Mouse (Mus musculus) erythroblast, embryonic 14.5 days (primary cell): ENCODE data around the gene Taf1d. TPM values are rescaled to one million over a fixed set of nuclear protein-coding genes. Genes with fewer than 3 reads are reported as not detected.
A peak's percentile ranks its signal among the peaks of the same experiment; 100 is the strongest.

ENCODE experiments used
- H3K27me3 ChIP-seq: 2 replicates; pipeline ENCODE4 v1.6.1; 2012; ENCODE audit warnings: inconsistent platforms; ENCODE audit not compliant: control insufficient read depth
- H3K36me3 ChIP-seq: 2 replicates; pipeline ENCODE4 v1.6.1; 2012; ENCODE audit warnings: mild to moderate bottlenecking, inconsistent platforms; ENCODE audit not compliant: control insufficient read depth
- H3K4me1 ChIP-seq: 2 replicates; pipeline ENCODE4 v1.6.1; 2012; ENCODE audit warnings: inconsistent platforms; ENCODE audit not compliant: control insufficient read depth
- H3K4me3 ChIP-seq: replicated peaks from 2 replicates; pipeline ENCODE3; 2012; ENCODE audit warnings: moderate library complexity, mild to moderate bottlenecking, inconsistent platforms
- H3K9me3 ChIP-seq: 2 replicates; pipeline ENCODE4 v1.6.1; 2012; ENCODE audit warnings: low read length, inconsistent platforms, mixed read lengths; ENCODE audit not compliant: control insufficient read depth
- GATA1 ChIP-seq: IDR thresholded peaks from 2 replicates; pipeline ENCODE4 v1.6.1; 2012; ENCODE audit warnings: low read length, inconsistent platforms, mixed read lengths
- TAL1 ChIP-seq: IDR thresholded peaks from 3 replicates; pipeline ENCODE4 v1.6.1; 2012; ENCODE audit warnings: low read length, inconsistent platforms, mixed read lengths
- polyA plus RNA-seq: library from polyadenylated mRNA; stranded (reverse); fragments of >175 nt; gene quantifications from 2 replicates; pipeline ENCODE4 v1.2.3, GENCODE M21; 2012

Gene Taf1d
- polyA plus RNA-seq, 1 experiment = 0.96 TPM

GRCm38 (mm10) chr9:15317223-15318169 lies 11.5 kb downstream of the Taf1d start:
- no peak for TF ChIP-seq GATA1
- no peak for TF ChIP-seq TAL1
- H3K27me3 ChIP-seq = no peaks in the 10 kb centered on the region
- no peaks in the 10 kb centered on the region for H3K9me3 ChIP-seq
- H3K4me3 ChIP-seq = no peak overlapping the region
- H3K4me1 ChIP-seq = no peaks in the 10 kb centered on the region
- H3K36me3 ChIP-seq = peaks cover 95% of the 10 kb centered on the region

- no peaks in the 10 kb centered on the region for H3K4me1 ChIP-seq
- no peaks in the 10 kb centered on the region for H3K9me3 ChIP-seq
- H3K4me3 ChIP-seq = no peak overlapping the region
- peaks cover 95% of the 10 kb centered on the region for H3K36me3 ChIP-seq
- no peaks in the 10 kb centered on the region for H3K27me3 ChIP-seq
- no peak for TF ChIP-seq GATA1
- no peak for TF ChIP-seq TAL1
Measured at GRCm38 (mm10) chr9:15318170-15318742, 12.2 kb downstream of the Taf1d start.

GRCm38 (mm10) chr9:15337776-15338175 lies 31.8 kb downstream of the Taf1d start:
- Histone ChIP-seq H3K36me3 (peaks cover 96% of the 10 kb centered on the region), H3K4me3 (no peak overlapping the region), H3K27me3 (no peaks in the 10 kb centered on the region), H3K9me3 (no peaks in the 10 kb centered on the region), H3K4me1 (no peaks in the 10 kb centered on the region)
- TF ChIP-seq GATA1 = no peak
- no peak for TF ChIP-seq TAL1

GRCm38 (mm10) chr9:15349925-15350324 lies 43.9 kb downstream of the Taf1d start:
- Histone ChIP-seq H3K27me3 (no peaks in the 10 kb centered on the region), H3K4me1 (no peaks in the 10 kb centered on the region; the same call in 1 of the 2 replicates), H3K9me3 (no peaks in the 10 kb centered on the region), H3K36me3 (peaks cover 95% of the 10 kb centered on the region), H3K4me3 (no peak overlapping the region)
- TF ChIP-seq GATA1 = no peak
- TF ChIP-seq TAL1 = no peak

DNA sequence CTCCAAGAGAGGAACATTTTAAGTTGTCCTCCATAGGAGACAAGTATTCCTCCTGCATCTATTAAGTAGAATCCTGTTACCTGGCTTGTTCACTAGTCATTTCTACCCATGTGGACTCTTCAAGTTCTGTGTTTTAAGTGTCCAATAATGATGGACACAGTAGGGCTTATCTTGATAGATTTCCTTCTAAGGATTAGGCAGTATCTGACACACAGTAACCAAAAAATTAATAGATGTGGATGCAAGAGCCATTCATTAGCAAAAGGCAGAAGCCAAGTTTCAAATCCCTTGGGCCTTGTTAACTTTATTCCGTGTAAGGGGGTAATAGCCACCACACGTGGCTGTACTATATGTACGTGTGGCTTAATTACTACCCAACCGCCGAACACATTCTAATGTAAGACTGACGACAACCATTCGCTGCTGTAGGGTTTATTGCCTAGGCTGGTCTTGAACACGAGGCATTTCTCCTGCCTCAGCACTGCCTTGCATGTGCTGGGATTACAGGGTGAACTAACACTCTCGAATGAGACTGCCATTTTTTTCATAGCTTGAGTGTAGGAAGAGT lies 51.0 kb downstream of the Taf1d start:
- Histone ChIP-seq H3K27me3 (0 out of 2 replicates have a peak, but pooled peaks cover 4% of the 10 kb centered on the region), H3K36me3 (peaks cover 35% of the 10 kb centered on the region), H3K4me3 (peak overlapping the region; percentile 79), H3K9me3 (no peaks in the 10 kb centered on the region), H3K4me1 (peaks cover 27% of the 10 kb centered on the region)
- TF ChIP-seq TAL1 (no peak), GATA1 (no peak)

GRCm38 (mm10) chr9:15357484-15358275 lies 51.7 kb downstream of the Taf1d start, which contains the start of gene Cep295:
Cep295 (minus strand) TSS chr9:15357788.
- Histone ChIP-seq H3K9me3 (no peaks in the 10 kb centered on the region), H3K4me3 (peak within 1 kb of the TSS; percentile 79), H3K4me1 (peaks cover 27% of the 10 kb centered on the region), H3K36me3 (peaks cover 28% of the 10 kb centered on the region), H3K27me3 (0 out of 2 replicates have a peak, but pooled peaks cover 4% of the 10 kb centered on the region)
- TF ChIP-seq GATA1 (no peak), TAL1 (no peak)

DNA sequence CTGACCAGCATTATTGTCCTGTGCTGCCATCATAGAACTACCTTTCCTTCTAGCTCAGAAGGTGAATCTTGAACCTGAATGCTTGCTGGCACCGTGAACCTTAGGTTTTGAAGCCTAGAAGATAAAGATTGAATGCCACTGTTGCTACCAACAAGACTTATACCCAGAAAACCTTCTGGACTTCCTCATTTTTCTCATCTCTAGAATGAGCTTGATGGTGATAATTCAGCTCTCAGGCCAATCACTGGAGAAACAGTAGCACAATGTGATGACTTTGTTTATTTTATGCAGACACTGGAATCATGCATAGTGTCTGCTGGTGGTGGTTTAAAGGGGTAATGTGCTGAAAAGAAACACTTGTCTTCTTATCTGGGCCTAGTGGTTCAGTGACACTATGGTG lies 58.8 kb downstream of the Taf1d start:
- no peaks in the 10 kb centered on the region for H3K27me3 ChIP-seq
- TF ChIP-seq GATA1 = no peak
- no peak for TF ChIP-seq TAL1
- H3K4me1 ChIP-seq = no peaks in the 10 kb centered on the region
- H3K4me3 ChIP-seq = no peak overlapping the region
- 0 out of 2 replicates have a peak, but pooled peaks cover 2% of the 10 kb centered on the region for H3K9me3 ChIP-seq
- no peaks in the 10 kb centered on the region for H3K36me3 ChIP-seq

DNA sequence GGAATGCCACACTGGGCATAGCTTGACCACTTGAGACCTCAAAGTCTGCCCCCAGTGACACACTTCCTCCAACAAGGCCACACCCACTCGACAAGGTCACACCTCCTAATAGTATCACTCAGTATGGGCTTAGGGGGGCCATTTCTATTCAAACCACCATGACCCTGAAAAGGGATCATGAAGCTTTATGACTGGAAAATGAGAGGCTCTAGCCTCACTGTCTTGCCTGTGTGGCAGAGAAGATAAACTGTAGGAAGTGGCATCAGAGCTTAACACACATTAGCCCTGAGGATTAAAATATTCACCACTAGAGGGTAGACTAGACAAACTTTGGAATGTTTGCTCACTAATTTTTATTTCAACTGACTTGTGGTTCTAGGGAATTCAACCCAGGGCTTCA lies 59.8 kb downstream of the Taf1d start:
- Histone ChIP-seq H3K36me3 (no peaks in the 10 kb centered on the region), H3K4me1 (no peaks in the 10 kb centered on the region), H3K9me3 (0 out of 2 replicates have a peak, but pooled peaks cover 2% of the 10 kb centered on the region), H3K27me3 (no peaks in the 10 kb centered on the region), H3K4me3 (no peak overlapping the region)
- TF ChIP-seq GATA1 = no peak
- no peak for TF ChIP-seq TAL1

DNA sequence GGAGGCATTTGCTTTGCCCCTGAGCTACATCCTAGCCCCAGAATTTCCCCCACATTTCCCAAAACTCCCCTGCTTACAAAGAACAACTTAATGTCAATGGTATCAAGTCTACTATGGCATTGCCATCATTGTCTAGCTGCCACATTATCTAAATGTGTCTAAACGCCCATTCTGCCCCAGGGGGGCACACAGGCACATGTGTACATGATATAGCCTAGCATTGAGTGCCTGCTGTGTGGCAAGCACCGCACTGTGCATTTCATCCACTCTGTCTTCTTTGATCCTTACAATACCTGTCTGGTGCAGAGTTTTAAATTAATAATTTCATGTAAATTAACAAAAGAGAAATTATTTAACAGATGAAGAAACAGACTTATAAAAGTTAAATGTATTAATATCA lies 60.2 kb downstream of the Taf1d start:
- TF ChIP-seq GATA1 (no peak), TAL1 (no peak)
- H3K36me3 ChIP-seq = no peaks in the 10 kb centered on the region
- H3K4me3 ChIP-seq = no peak overlapping the region
- 0 out of 2 replicates have a peak, but pooled peaks cover 2% of the 10 kb centered on the region for H3K9me3 ChIP-seq
- no peaks in the 10 kb centered on the region for H3K4me1 ChIP-seq
- H3K27me3 ChIP-seq = no peaks in the 10 kb centered on the region

Other genes starting within 250 kb of the Taf1d start
- gene Hephl1, start 194.1 kb upstream of the Taf1d start, polyA plus RNA-seq = not detected in 2 replicates
- not detected in 2 replicates for gene Vstm5, start 67.2 kb upstream of the Taf1d start, polyA plus RNA-seq
- gene Med17, start 26.3 kb upstream of the Taf1d start, polyA plus RNA-seq = 0.39 TPM in 2 replicates
- gene 4931406C07Rik, start 234 bp downstream of the Taf1d start, polyA plus RNA-seq = 0.03 and 0.04 TPM in 2 replicates
- 0.53 and 0.89 TPM in 2 replicates for gene Cep295, start 51.6 kb downstream of the Taf1d start, polyA plus RNA-seq
- 0.32 and 0.99 TPM in 2 replicates for gene Smco4, start 187.2 kb downstream of the Taf1d start, polyA plus RNA-seq